Mouse (Mus musculus) spleen, postnatal 10 days (tissue): ENCODE measurements around the gene Lrrk1.

Source experiments
- DNase-seq, 2 experiments: peaks; one replicate each; pipeline ENCODE4 v3.0.0; 2021 to 2022; ENCODE audit warnings: low spot score in 2 of 2

Lrrk1 gene

DNA sequence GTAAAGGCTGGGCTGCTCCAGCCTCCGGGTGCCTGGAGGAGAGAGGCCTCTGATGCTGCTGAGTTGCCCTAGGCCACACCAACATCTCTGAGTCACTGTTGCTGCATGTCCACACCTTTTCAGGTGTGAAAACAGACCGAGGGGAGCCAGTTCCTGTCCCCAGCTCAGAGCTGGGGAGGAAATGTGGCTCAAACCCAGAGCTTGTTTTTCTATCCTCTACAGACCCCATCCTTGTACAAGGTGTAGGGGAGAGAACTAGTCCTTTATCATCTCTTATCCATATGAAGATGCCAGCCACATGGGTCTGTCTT is 159.6 kb downstream of the Lrrk1 start:
- DNase-seq = peak in 1 of 2 experiments; percentile 4

DNA sequence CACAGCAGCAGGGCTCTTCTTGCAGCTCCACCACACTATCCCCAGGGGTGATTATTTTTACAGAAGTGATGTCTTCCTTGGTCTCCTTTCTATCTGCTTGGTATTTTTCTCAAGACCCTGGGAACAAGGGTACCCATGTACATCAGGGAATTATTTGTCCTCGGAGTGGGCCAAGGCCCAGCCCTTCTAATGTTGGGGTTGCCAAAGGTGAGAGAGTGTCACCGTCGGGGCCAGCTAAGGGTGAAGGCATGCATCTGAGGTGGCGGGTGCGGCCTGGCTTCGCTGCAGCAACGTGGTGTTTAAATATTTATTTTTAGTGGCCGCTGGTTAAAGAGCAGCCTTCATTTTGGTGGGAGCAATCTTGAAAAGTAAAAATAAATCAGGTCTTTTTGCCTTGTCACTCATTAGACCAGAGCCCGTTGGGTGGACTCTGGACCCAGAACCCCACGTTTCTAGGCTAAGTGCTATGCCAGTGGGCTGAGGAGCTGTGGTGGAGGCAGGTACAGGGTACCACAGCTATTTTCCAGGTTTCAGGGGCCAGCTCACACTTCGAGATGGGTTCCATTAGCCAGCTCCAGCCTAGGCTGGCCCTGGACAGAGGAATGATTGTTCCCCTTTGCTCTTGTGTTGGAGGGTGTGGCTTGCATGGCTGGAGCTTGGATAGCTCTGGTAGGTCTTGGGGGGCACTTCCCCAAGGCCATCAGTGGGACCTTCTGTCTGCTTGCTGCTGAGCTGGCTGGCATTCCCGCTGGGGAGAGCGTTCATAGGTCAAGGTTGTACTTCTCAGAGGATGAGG is 160.1 kb downstream of the Lrrk1 start:
- peak in 1 of 2 experiments; percentile 1 for DNase-seq

DNA sequence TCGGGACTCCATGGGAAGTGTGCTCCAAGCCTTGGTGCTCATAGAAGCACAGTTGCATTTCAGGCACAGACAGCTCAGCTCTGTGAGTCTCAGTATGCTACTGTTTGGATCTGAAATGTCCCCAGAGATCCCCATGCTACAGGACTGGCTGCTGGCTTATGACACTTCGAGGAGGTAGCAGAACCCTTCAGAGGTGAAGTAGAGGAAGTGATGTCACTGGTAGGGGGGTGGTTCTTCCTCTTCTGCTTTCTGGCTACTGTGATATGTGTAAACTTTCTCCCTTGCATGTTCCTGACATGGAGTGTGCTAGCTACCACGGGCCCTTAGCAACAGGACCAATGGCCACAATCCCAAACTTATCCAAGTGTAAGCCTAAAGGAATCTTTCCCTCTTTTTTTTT is 162.3 kb downstream of the Lrrk1 start:
- peak; percentile 7 to 49 for DNase-seq

DNA sequence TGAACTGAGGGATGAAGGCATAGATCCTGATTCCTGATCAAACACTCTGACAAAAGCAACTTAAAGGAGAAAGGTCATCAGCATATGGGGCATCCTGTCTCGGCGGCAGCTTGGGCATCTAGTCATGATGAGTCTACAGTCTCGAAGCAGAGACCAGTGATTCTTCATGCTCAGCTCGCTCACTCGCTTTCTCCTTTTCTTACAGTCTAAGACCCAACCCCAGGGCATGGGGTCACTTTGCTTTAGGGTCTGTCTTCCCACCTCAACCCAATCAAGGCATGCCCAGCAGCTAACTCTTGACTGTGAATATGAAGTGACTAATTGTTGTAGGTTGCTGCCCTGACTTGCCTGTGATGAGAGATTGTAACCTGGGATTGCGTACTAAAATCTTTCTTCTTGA is 163.6 kb downstream of the Lrrk1 start:
- DNase-seq = peak in 1 of 2 experiments; percentile 1

DNA sequence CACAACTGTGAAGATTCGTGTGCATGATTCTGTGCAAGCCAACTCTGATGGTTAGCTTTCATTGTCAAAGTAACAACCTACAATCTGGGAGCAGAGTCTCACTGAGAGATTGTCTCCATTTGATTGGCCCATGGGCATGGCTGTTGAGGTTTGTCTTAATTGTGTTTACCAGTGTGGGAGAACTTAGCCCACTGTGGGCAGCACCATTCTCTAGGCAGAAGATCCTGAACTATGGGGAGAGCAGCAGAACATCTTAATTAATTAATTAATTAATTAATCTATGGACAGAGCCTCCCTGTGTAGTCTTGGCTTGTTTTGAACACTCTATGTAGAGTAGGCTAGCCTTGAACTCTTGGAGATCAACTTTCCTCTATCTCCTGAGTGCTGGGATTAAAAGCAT is 164.4 kb downstream of the Lrrk1 start:
- peak in 1 of 2 experiments; percentile 1 for DNase-seq

DNA sequence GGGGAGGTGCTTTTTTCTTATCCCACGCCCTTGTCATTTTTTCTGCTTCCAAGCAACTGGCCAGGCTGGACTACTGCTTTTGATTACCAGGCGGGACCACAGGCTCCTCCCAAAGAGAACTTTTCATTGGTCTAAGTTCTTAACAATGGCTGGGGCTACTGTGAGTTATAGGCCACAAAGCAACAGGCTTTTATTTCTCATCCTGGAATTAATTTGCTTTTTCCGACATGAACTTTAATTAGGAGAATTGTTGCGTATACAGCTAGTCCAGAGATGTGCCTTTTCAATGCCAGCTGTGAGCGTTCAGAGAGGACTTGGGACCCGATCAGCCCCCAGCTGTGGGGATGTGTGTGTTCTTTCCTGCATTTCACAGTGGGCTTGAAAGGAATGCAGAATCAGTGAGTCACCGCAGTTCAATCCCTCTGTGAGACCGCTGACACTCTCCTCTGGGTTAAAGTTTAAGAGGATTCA is 165.5 kb downstream of the Lrrk1 start:
- peak in 1 of 2 experiments; percentile 1 for DNase-seq

DNA sequence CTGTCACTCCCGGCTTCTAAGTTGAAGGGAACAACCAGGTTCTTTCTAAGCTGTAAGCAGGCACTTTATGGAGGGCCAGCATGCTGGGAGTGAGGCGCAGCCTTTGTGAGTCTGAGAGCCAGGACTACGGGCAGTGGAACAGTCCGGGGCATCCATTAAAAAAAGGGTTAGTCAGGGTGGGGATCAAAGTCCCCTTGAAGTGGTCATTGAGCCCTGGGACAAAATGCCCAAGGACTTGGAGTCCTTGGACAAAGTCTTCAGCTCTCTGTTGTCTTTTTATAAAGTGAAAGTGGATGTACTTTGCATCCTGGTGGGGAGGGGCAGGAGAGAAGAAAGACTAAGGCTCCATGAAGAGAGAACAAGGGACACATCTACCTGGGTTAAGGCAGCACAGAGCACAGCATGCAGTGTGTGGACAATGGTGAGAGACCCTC is 168.3 kb downstream of the Lrrk1 start:
- no peak for DNase-seq

DNA sequence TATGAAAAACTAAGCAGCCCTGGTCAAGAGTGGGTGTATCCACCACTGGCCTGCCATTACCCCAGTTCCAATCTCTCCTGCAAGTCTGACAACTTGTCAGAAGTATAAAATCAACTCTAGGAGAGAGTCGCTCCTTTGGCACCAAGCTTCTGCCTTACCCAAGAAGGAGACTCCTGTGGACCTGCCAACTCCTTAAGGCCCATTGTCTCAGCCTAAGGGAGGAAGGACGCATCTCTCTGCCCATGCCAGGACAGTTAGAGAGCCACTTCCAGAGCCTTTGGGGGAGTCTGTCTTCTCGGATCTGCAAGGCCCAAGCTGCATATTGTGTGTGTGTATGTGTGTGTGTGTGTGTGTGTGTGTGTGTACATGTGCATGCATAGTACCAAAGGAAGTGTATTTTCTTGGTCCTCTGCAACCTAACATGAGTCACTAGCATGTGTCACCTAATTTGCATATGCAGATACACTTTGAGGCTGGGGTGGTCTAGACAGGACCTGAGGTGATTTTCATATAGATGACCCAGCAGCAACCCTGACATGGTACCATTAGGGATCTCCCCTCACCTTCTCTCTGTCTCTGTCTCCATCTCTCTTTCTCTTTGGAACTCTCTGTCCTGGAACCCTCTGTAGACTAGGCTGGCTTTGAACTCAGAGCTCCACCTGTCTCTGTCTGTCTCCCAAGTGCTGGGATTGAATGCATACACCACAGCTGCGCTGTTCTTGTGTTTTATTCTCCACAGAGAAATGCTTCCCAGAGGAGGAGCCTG is 168.9 kb downstream of the Lrrk1 start:
- peak in 1 of 2 experiments; percentile 4 for DNase-seq

DNA sequence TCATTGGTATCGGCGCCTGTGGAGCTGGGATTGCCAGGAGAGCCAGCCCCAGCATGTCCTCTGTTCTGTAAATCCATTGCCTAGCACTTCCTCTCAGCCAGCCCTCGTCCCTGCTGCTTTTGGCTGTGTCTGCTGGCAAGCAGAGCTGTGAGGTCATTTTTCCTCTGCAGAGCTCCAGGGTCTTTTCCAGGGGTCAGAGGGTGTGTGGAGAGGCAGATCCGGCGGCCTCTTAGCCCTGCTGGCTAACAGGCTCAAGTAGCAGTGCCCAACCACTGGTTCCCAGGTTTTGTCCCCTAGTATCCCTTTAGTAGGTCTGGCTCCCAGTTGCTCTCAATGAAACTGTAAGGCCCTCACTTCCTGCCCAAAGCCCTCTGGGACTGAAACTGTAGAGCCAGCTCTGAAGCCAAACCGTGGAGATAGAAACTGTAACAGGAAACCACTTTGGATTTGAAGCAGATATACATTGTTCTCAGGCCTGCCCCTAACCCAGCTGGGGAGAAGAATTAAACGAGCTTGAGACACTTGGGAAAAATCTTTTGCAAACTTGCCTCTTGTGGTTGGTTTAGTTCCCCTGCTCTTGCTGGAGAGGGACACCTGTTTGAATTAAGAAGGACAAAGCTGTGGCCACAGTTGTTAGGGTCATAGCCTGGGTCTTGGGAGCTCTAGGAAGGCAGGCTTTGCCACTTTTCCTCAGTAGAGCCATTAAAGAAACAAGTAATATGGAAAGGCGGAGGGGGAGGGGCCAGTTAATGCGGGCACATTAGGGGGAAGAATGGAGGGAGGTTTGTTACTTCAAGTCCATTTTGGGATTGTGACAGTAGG is 169.7 kb downstream of the Lrrk1 start:
- peak in 1 of 2 experiments; percentile 17 for DNase-seq

DNA sequence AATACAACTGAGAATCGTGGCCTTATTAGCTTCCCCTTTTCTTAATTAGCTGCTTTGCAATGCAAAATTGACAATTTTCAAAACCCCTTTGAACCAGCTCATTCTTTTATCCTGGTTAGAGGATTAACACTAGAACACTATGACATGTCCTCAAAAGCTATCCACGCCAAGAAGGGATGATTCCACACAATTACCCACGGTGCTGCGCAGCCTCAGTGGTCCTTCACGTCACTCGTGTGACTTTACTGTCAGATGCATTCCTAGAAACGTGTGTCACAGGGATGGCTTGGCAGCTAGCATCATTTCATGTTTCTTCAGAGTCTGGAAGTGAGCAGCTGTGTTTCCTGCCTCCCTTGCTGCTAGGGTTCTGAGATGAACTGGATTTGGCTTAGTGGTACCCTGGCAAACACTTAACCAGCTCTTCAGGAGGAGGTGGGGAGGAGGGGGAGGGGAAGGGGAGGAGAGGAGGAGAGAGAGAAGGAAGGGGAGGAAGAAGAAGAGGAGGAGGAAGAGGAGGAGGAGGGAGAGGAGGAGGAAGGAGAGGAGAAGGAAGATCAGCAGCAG is 170.5 kb downstream of the Lrrk1 start:
- peak in 1 of 2 experiments; percentile 9 for DNase-seq

DNA sequence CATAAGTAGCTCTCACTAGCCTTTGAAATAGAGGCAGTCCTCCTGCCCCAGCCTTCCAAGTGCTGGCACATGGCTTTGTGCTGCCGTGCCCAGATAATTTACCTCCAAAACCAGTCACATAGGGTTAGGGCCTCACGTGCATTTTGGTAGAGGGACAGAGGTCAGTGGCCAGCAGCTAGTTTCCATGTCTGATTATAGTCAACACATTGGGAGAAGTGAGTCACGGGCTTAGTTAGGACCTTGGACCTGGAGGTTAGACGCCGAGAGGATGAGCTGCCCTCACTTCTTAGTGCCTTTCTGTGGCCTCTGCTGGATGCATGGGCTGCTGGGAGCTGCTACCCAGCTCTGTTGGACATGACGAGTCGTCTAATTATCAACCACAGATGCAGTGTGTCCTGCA is 171.1 kb downstream of the Lrrk1 start:
- DNase-seq = peak in 1 of 2 experiments; percentile 6

DNA sequence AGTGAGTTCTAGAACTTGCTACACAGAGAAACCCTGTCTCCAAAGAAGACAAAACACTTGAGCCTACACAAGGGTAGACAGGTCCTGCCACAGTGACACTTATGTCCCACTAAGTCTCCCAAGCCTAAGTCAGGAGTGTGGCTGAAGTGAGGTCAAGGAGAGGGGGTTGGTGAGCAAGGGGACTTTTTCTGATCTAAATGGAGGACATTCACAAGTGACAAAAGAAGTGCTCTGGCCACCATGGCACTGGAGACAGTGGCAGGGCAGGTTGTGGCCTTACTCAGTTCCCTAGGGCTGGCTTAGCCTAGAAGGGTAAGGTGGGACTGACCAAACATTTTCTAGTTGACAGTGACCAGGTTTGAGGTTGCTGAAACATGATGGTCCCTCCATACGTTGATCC is 172.2 kb downstream of the Lrrk1 start:
- no peak for DNase-seq

DNA sequence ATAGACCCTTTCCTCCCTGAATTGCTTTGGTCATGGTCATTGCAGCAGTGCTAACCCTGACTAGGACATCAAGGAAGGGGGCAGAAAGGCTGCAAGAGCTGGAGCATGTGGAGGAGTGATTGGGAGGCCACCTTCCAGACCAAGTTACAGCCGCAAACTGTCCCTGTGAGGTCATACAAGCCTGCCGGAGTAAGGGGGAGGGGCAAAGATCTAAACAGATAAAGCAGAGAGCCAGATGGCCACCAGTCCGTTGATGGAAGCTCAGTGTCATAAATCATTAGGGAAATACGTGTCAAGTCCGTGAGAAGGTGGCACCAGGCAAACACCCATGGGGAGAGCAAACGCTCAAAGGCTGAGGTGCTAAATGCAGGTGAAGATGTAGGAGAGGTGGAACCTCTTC is 173.7 kb downstream of the Lrrk1 start:
- DNase-seq = no peak

DNA sequence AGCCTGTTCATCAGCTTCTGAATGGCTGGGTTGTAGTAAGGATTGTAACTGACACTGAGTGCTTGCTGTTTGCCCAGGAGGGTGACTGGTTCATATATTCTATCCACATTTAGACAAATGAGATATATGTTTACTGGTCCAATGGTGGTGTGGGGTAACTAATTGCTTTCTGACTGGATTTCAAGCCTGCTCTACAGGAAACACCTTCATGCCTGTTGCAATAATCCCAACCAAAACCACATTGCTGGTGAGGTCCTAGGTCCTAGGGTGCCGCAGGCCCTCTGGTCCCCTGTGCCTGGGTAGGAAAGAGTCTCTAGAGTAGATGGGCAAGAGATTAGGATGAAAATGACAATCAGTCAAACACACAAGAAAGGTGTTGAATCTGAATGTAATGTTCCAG is 175.3 kb downstream of the Lrrk1 start:
- no peak for DNase-seq

DNA sequence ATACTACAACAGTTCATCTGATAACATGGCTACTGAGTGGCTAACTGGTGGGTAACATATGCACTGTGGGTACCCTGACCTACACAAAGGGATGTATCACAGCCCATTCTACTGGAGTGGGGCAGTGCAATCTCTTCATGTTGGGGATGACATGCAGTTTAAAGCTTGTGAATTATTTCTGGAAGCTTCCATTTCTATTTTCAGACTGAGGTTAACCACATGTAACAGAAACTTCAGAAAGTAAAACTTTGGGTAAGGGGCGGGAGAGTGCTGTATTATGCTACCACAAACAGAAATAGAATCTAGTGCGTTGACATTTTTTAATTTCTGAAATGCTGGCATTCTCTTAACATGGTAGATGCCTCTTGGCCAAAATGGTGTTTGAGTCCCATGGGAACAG is 178.2 kb downstream of the Lrrk1 start:
- DNase-seq = no peak

DNA sequence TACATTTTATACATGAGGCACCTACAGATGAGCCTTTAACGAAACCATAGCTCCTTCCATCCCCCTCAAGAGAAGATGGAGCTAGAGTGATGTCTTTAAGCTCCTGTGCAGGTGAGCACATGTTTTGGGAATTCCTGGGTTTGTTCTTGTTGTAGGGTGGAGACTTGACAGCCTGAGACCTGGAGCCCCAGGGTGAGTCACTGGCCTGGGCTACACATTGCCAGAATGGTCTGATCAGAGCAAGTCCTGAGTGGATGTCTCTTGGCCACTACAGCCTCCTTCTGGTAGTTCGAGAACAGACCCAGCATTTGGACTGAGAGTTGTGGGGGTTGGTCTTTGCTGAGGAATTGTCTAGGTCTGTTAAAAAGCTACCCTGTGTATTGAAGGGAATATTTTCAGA is 186.5 kb downstream of the Lrrk1 start:
- DNase-seq = no peak

DNA sequence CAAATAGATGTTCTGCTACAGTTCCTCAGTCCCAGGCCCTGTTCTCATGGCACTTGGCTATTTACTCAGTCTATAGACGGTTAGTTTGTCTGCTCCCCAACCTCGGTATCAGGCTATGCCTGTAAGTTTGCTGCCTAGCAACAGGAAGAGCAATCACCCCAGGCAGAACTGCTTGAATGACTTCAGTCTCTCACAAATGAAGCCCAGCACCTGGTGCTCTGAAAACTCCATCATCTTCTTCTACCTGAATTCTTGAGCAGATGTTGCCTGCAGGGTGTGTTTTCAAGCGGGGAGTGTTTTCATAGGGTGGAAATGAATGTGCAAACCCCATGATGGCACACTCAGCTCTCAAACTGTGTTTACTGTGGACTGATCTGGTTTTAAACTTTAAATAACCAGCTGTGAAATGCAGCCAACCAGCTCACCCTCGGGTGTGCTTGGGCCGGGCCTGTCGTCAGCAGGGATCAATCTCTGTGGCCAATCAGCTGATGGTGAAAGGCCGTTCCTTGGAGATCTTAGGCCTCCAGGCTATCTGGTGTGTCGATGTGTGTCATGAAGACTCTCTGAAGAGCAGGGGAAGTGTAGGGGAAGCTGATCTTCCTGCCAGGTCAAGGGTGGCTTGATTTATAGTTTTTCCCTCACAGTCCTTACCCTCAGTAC is 187.2 kb downstream of the Lrrk1 start:
- DNase-seq = no peak

DNA sequence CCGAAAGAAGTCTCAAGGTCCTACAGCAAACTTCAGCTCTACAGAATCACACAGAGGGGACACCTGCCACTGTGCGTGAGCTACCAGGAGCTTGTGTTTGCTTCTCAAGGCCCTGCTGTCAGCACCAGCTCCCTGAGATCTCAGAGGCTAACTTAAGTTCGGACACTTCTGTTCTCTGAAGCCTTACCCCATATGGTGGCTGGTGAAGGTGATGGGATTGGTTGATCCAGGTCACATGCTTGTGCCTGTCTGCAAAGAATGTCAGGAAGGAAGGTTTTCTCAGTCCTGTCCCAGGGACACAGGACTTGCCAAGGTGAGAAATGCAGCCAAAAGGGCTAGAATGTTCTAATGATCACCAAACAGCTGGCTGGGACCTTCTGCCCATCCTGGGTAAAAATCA is 187.8 kb downstream of the Lrrk1 start:
- no peak for DNase-seq

DNA sequence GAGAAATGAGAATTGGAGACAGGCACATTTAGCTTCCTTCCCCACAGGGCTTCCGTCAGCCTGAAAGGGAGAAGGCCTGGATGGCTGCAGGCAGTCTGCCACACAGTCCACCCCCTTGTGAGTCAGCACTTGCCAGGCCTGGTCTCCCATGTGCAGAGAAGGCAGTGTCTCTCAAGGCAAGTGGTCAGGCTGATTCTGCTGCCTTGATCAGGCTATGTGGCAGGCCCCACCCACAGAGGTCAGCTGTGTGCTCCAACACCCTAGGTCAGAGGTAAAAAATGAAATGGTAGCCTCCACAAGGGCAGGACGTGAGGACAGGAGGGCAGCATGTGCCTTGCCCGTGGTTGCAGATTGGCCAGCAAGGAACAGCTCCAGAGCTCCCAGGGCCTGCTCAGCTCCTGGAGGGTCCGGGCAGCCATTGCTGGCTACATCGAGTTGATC is 188.7 kb downstream of the Lrrk1 start:
- DNase-seq = peak; percentile 56

DNA sequence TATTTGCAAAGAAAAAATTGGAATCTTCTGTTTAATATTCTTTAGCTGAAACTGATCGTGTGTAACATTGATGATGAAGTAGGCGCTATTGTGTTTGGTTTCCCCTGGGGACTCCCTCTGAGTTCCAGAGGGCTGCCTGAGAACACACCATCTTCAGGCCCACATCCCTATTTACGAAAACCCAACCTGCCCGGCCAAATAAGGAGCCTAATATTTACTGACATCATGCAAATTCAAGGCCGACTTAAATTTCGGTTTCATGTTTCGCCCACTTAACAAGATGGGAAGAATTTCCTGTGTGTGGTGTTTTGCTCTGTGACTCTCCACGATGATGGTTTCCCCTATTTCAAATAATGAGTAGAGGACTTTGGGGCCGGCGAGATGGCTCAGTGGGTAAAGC is 189.7 kb downstream of the Lrrk1 start:
- DNase-seq = no peak
